In the genomic region with DNA sequence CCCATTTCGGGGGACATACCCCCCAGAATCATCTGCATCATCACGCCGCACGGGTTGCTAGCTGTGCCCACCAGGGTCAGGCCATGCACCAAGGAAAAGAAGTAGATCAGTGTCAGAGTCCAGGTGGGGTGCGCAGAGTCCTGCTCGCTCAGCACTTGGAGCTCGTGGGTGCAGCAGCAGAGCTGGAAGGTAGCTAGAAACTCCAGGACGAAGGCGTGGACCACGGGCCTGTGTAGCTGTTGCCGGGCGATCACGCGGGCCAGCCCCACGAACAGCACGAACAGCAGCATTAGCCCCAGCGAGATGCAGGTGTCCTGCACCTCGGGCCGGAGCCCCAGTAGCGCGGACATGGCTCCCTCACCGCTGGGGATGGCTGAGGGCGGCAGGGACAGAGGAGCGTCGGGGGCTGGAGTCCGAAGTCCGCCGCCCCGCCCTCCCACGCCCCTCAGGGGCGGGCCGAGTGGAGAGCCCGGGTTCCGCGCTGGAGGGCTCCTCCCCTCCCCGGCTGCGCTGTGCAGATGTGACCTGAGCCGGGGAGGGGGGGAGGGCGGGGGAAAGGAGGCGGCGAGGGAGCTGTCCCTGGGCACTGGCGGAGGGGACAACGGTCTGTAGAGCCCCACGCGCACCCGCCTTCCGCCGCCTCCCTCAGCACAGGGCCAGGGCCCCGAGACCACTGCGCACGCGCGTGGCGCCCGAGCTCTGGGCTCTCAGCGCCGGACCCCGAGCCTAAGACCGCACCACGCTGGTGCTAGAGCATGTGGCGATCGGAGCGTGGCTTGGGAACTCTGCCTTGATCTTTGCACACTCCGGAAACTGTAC, we compare ENCODE assay signal across 8 mouse cellular contexts. TPM values are rescaled to one million over a fixed set of nuclear protein-coding genes. Genes with fewer than 3 reads are reported as not detected.
DNase-seq lines count a peak whose midpoint lies in the region; ATAC-seq and TF ChIP-seq lines count a peak whose summit lies in the region.

A gene (minus strand): TSS at position 652 of the 819 bp plus-strand sequence.

- CTCF ChIA-PET in Patski (lab: Charles Lee) = interaction anchor here (0.8 kb wide), 1 partner anchor 383 kb away, joined by 3 read pairs; no protein-coding TSS in a partner anchor

- H3K9ac ChIP-seq in hindbrain, embryonic 12.5 days = peak within 1 kb of the TSS; percentile 63

- no peaks in the 10 kb centered on the region for H3K36me3 ChIP-seq in hindbrain, embryonic 12.5 days

- H3K27me3 ChIP-seq in Patski = no peaks in the 10 kb centered on the region
- H3K27me3 ChIP-seq in hindbrain, embryonic 12.5 days = no peaks in the 10 kb centered on the region

- peak within 1 kb of the TSS; percentile 14; the same call in 1 of the 2 replicates for H3K27ac ChIP-seq in hindbrain, embryonic 12.5 days

- peak; percentile 95 for ATAC-seq in Patski
- ATAC-seq in hindbrain, embryonic 12.5 days (ENCODE audit: low FRiP score) = peak; percentile 94

- H3K4me1 ChIP-seq in hindbrain, embryonic 12.5 days = peaks cover 15% of the 10 kb centered on the region

- WGBS in hindbrain, embryonic 12.5 days = under 1% methylated on average over 45 of the region's 64 CpGs

- TF ChIP-seq CTCF in Patski (IDR thresholded peaks at IDR 0.05) = no peak

- no peak for DNase-seq in Patski (ENCODE audit: low read depth, low spot score)
- DNase-seq in cerebellum, postnatal 10 days = peak; percentile 84 to 90
- peak; percentile 50 to 51 for DNase-seq in frontal cortex, postnatal 14 days (ENCODE audit: low spot score in 2 of 2)
- DNase-seq in layer of hippocampus, postnatal 25 days (ENCODE audit: extremely low spot score in 1 of 2, low spot score in 1 of 2) = peak; percentile 55 to 70
- DNase-seq in lung, postnatal 25 days (ENCODE audit: low spot score) = peak; percentile 89
- DNase-seq in retina, embryonic 14.5 days (ENCODE audit: low spot score) = peak; percentile 91
- DNase-seq in thymus, postnatal 4 days = peak; percentile 89

- POLR2A ChIA-PET in Patski (lab: Charles Lee) = interaction anchor here (0.6 kb wide), 1 partner anchor 398 kb away, joined by 4 read pairs; no protein-coding TSS in a partner anchor

- no peaks in the 10 kb centered on the region for H3K9me3 ChIP-seq in hindbrain, embryonic 12.5 days (replicated peaks)

- in situ Hi-C loops in Patski (cut with MboI; ENCODE audit: low pct_unique_long_range_greater_than_20kb) = no loop called here

- H3K4me3 ChIP-seq in hindbrain, embryonic 12.5 days = peak within 1 kb of the TSS; percentile 56

- peak within 1 kb of the TSS; percentile 94 for H3K4me2 ChIP-seq in hindbrain, embryonic 12.5 days (replicated peaks)

RNA-seq across cellular contexts. Expression of the gene that starts here (rescaled TPM):
- 0.35 TPM for polyA plus RNA-seq in Patski (2021)
- 6.2 TPM in 2 replicates for polyA plus RNA-seq in hindbrain, embryonic 12.5 days (2016; fragmentation: Nextera tagmentation; extraction: Ambion mirVana)
- 10 to 100 TPM; 39.7 to 43.8 TPM for total RNA-seq in layer of hippocampus, postnatal 25 days (2021)

Comparison
In these comparisons a context has a peak if more than half of its experiments do, and no peak if none do; other contexts are left out.
1. Peak in ATAC-seq in Patski; RNA of the gene not detected or under 1 TPM.